Mouse (Mus musculus): ENCODE measurements around the gene Tsga10ip.

- no peak for TF ChIP-seq POLR2A (IDR thresholded peaks at IDR 0.05; ENCODE audit: control insufficient read depth, extremely low read depth, insufficient read depth, low read length, poor library complexity)
- TF ChIP-seq CTCF (IDR thresholded peaks at IDR 0.05; ENCODE audit: borderline replicate concordance, control insufficient read depth, extremely low read depth, insufficient read depth, low read length, poor library complexity): no peak
These were observed 8.3 kb upstream of the Tsga10ip start for GRCm38 (mm10) chr19:5410641-5411040.
